Mouse (Mus musculus) liver, embryonic 11.5 days (tissue): Measurements from ENCODE around the gene Poglut1. TPM values are rescaled to one million over a fixed set of nuclear protein-coding genes. Genes with fewer than 3 reads are reported as not detected.

Experiments used
- ATAC-seq: fragments of 200-750 bp; cut with Nextera tagmentation; replicated peaks from 2 replicates; pipeline ENCODE4 v1.8.0; 2017; ENCODE audit warnings: moderate number of reproducible peaks, mild to moderate bottlenecking, moderate TSS enrichment, moderate library complexity; ENCODE audit not compliant: low FRiP score
- DNase-seq: peaks from one replicate; pipeline ENCODE4 v3.0.0-alpha.2; 2017; ENCODE audit warnings: low spot score
- H3K27ac ChIP-seq: fragments of 300-500 bp; sonication (generic); 2 replicates; pipeline ENCODE4 v1.5.1; 2014; ENCODE audit warnings: mild to moderate bottlenecking, low read depth, low read length, control low read depth
- H3K27me3 ChIP-seq: fragments of 300-500 bp; sonication (generic); replicated peaks from 2 replicates; pipeline ENCODE4 v1.6.1; 2014; ENCODE audit warnings: low read length, mixed read lengths; ENCODE audit not compliant: control insufficient read depth, insufficient read depth
- H3K36me3 ChIP-seq: fragments of 300-500 bp; sonication (generic); 2 replicates; pipeline ENCODE4 v1.6.1; 2014; ENCODE audit warnings: mild to moderate bottlenecking, low read length, moderate library complexity, mixed read lengths; ENCODE audit not compliant: control insufficient read depth, insufficient read depth
- H3K4me1 ChIP-seq: fragments of 300-500 bp; sonication (generic); replicated peaks from 2 replicates; pipeline ENCODE4 v1.6.1; 2014; ENCODE audit warnings: low read length, mixed read lengths; ENCODE audit not compliant: control insufficient read depth, insufficient read depth
- H3K4me2 ChIP-seq: fragments of 300-500 bp; sonication (generic); 2 replicates; pipeline ENCODE4 v1.6.1; 2014; ENCODE audit warnings: mild to moderate bottlenecking, control low read depth, moderate library complexity
- H3K4me3 ChIP-seq: fragments of 300-500 bp; sonication (generic); 2 replicates; pipeline ENCODE4 v1.5.1; 2014; ENCODE audit warnings: low read depth, low read length, control low read depth
- H3K9ac ChIP-seq: fragments of 300-500 bp; sonication (generic); 2 replicates; pipeline ENCODE4 v1.6.1; 2014; ENCODE audit warnings: low read depth, low read length, control low read depth
- H3K9me3 ChIP-seq: fragments of 300-500 bp; sonication (generic); 2 replicates; pipeline ENCODE4 v1.6.1; 2016; ENCODE audit warnings: low read length, inconsistent platforms, mixed read lengths; ENCODE audit not compliant: control insufficient read depth
- WGBS: fragments of 180-500 bp; shearing (Covaris S2); extraction: QIAGEN DNeasy Blood & Tissue Kit; methylation state at CpG from one replicate; pipeline ENCODE4 v1.1.7; 2014; 5-methylcytosine and 5-hydroxymethylcytosine counted together
- polyA plus RNA-seq: library from polyadenylated mRNA; unstranded; fragments of >200 nt; fragmentation: Nextera tagmentation; extraction: Ambion mirVana; gene quantifications from 2 replicates; pipeline ENCODE4 v1.2.1, GENCODE M21; 2014

The Poglut1 gene
- polyA plus RNA-seq, 1 experiment from 2014 or later: 34.1 TPM

DNA sequence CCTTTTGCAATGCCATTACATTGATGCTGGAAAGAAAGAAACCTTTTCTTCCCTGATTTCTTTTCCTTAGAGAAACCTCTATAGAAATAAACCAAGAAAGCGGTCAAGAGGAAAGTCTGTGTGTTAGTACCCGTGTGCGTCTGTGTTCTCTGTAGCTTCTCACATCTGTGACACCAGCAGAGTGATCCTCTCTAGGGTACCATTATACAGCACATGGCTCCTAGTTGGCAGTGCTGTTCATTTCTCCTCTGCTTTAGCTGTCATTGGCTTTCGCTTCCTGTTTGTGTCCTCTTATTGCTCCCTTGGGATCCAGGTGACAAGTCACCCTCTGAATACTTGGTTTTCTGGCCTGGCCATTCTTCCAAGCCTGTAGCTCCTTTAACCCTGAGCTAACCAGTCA, 37.5 kb upstream of the Poglut1 start:
- peaks cover 22% of the 10 kb centered on the region for H3K36me3 ChIP-seq
- H3K9me3 ChIP-seq: no peaks in the 10 kb centered on the region
- no peak overlapping the region for H3K27ac ChIP-seq
- DNase-seq (no peak), ATAC-seq (no peak)
- no peak overlapping the region for H3K4me2 ChIP-seq
- no peaks in the 10 kb centered on the region for H3K27me3 ChIP-seq
- WGBS: 91% methylated on average over 4 of the region's 4 CpGs
- H3K4me1 ChIP-seq: peaks cover 5% of the 10 kb centered on the region; the same call in 1 of the 2 replicates
- H3K9ac ChIP-seq: no peak overlapping the region
- H3K4me3 ChIP-seq: no peak overlapping the region

DNA sequence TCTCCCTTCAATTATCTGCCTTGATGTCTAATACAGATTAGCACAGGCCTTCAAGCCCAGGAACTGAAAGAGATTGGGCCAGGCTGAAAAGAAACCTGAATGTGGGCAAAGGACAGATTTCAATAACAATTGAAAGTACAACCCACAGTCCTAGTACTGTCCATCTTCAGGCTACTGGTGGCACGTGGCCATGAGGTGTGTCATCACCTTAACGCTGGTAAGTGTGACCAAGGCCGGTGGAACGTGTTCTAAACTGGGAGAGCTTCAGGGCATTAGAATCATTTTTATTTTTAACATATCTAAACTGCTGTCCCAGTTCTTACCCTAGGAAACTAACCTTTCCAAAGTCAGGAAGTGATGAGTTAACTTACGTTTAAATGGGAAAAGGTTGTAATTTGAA, 37.1 kb upstream of the Poglut1 start:
- Histone ChIP-seq H3K4me2 (no peak overlapping the region), H3K4me1 (peaks cover 5% of the 10 kb centered on the region; the same call in 1 of the 2 replicates), H3K4me3 (no peak overlapping the region), H3K9ac (no peak overlapping the region), H3K27me3 (no peaks in the 10 kb centered on the region), H3K27ac (no peak overlapping the region), H3K36me3 (peaks cover 22% of the 10 kb centered on the region), H3K9me3 (no peaks in the 10 kb centered on the region)
- 92% methylated on average over 5 of the region's 5 CpGs for WGBS
- DNase-seq (no peak), ATAC-seq (no peak)

DNA sequence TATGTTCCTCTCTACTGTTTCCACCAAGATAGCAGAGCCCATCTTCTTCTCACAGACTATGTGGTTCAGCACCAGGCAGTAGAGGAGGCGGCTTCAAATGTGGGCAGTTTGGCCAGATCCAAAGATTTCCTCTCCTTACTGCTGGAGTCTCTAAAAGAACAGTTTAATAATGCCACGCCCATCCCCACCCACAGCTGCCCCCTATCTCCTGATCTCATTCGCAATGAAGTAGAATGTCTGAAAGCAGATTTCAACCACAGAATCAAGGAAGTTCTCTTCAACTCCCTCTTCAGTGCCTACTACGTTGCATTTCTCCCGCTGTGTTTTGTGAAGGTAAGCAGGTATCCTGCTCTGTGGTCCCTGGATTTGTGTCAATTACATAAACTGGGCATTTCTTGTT, 35.1 kb upstream of the Poglut1 start:
- no peak overlapping the region for H3K27ac ChIP-seq
- H3K27me3 ChIP-seq: no peaks in the 10 kb centered on the region
- peaks cover 26% of the 10 kb centered on the region for H3K36me3 ChIP-seq
- no peak for DNase-seq
- H3K9ac ChIP-seq: no peak overlapping the region
- no peaks in the 10 kb centered on the region for H3K9me3 ChIP-seq
- H3K4me3 ChIP-seq: no peak overlapping the region
- H3K4me1 ChIP-seq: peaks cover 5% of the 10 kb centered on the region; the same call in 1 of the 2 replicates
- no peak for ATAC-seq
- H3K4me2 ChIP-seq: no peak overlapping the region
- 67% methylated on average over 5 of the region's 5 CpGs for WGBS

- peaks cover 26% of the 10 kb centered on the region for H3K36me3 ChIP-seq
- no peak for DNase-seq
These were observed 34.7 kb upstream of the Poglut1 start for GRCm38 (mm10) chr16:38584761-38585160.

GRCm38 (mm10) chr16:38571481-38571880, 21.4 kb upstream of the Poglut1 start:
- ATAC-seq: no peak
- Histone ChIP-seq H3K27me3 (no peaks in the 10 kb centered on the region), H3K4me2 (no peak overlapping the region), H3K4me1 (no peaks in the 10 kb centered on the region), H3K9me3 (no peaks in the 10 kb centered on the region), H3K36me3 (peaks cover 15% of the 10 kb centered on the region; the same call in 1 of the 2 replicates), H3K27ac (no peak overlapping the region), H3K4me3 (no peak overlapping the region), H3K9ac (no peak overlapping the region)
- no peak for DNase-seq
- WGBS: 97% methylated on average over 3 of the region's 3 CpGs

More at GRCm38 (mm10) chr16:38584761-38585160, 34.7 kb upstream of the Poglut1 start:
- H3K4me2 ChIP-seq: no peak overlapping the region
- H3K4me3 ChIP-seq: no peak overlapping the region
- ATAC-seq: no peak
- 87% methylated on average over 7 of the region's 7 CpGs for WGBS
- H3K4me1 ChIP-seq: peaks cover 5% of the 10 kb centered on the region; the same call in 1 of the 2 replicates
- H3K27ac ChIP-seq: no peak overlapping the region
- no peaks in the 10 kb centered on the region for H3K27me3 ChIP-seq
- no peaks in the 10 kb centered on the region for H3K9me3 ChIP-seq
- H3K9ac ChIP-seq: no peak overlapping the region

DNA sequence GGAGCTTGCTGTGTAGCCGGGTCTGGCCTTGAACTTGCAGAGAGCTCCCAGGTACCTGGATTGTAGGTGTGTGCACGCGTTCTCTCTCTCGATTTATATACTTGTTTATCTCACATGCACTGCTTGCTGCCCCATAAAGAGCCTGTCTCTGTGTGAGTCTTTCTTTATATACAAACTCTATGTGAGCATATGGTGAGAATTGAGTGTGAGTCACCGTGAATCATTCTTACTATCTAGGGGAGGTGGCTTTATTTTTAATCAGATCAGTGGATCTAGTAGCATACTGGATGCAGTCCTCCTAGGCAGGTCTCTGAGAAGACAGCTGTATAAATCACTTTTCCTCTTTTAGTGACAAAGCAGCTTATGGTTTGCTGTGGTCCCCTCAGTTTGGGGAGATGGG, 18.1 kb upstream of the Poglut1 start:
- Histone ChIP-seq H3K4me2 (no peak overlapping the region), H3K4me3 (no peak overlapping the region), H3K27me3 (no peaks in the 10 kb centered on the region), H3K36me3 (peaks cover 18% of the 10 kb centered on the region; the same call in 1 of the 2 replicates), H3K9ac (no peak overlapping the region), H3K9me3 (no peaks in the 10 kb centered on the region), H3K27ac (no peak overlapping the region), H3K4me1 (no peaks in the 10 kb centered on the region)
- DNase-seq (no peak), ATAC-seq (no peak)
- 90% methylated on average over 5 of the region's 5 CpGs for WGBS

GRCm38 (mm10) chr16:38563516-38563915, 13.5 kb upstream of the Poglut1 start:
- H3K27me3 ChIP-seq: peaks cover 8% of the 10 kb centered on the region; the same call in 1 of the 2 replicates
- no peaks in the 10 kb centered on the region for H3K4me1 ChIP-seq
- H3K4me2 ChIP-seq: peak overlapping the region; percentile 80
- no peaks in the 10 kb centered on the region for H3K9me3 ChIP-seq
- whole genome bisulfite sequencing: 30% methylated on average over 10 of the region's 10 CpGs
- H3K36me3 ChIP-seq: peaks cover 5% of the 10 kb centered on the region; the same call in 1 of the 2 replicates
- H3K27ac ChIP-seq: no peak overlapping the region
- peak overlapping the region; percentile 93 for H3K4me3 ChIP-seq
- H3K9ac ChIP-seq: peak overlapping the region; percentile 92
- DNase-seq (no peak), ATAC-seq (no peak)

- DNase-seq (no peak), ATAC-seq (peak; percentile 69)
- WGBS: under 1% methylated on average over 25 of the region's 25 CpGs
- Histone ChIP-seq H3K9me3 (no peaks in the 10 kb centered on the region), H3K9ac (peak overlapping the region; percentile 92), H3K4me2 (peak overlapping the region; percentile 80), H3K27me3 (peaks cover 12% of the 10 kb centered on the region), H3K27ac (peak overlapping the region; percentile 67), H3K4me1 (no peaks in the 10 kb centered on the region), H3K36me3 (peaks cover 5% of the 10 kb centered on the region; the same call in 1 of the 2 replicates), H3K4me3 (peak overlapping the region; percentile 93)
These were observed 12.9 kb upstream of the Poglut1 start for GRCm38 (mm10) chr16:38562968-38563327.

DNA sequence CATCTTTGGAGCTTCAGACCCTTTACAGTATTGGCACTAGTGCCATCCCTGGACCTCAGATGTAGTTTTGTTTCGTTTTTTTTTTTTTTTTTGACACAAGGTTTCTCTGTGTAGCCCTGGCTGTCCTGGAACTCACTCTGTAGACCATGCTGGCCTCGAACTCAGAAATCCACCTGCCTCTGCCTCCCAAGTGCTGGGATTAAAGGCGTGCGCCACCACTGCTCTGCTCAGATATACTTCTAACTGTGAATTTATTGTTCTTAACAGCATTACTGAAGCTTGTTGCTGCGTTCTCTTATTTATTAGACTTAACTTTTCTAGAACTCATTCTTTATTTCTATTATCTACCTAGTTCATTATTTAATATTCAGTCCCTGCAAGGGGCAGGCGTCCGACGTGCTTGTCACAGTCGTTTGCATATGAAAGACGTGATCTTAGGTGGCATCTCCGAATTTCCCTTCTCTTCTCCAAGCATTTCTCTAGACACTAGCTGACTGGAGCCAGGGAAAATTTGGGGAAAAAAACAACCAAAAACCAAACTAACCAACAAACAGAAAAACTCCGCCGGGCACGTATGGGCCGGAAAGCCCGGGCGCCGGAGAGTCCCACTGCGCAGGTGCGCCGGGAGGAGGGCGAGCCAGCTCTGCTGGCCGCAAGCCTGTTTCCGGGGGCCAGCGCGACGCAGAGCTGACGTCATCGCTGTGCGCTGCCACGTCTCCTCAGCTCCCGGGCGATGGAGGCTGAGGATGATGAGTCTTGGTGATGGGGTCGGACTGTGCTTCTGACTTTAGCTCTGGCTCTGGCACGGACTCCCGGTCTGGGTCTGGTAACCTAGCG, 12.3 kb upstream of the Poglut1 start:
- peak; percentile 92 for DNase-seq
- peak; percentile 94 for ATAC-seq
- H3K4me2 ChIP-seq: peak overlapping the region; percentile 80
- peaks cover 12% of the 10 kb centered on the region for H3K27me3 ChIP-seq
- H3K4me1 ChIP-seq: no peaks in the 10 kb centered on the region
- H3K27ac ChIP-seq: peak overlapping the region; percentile 67
- H3K9ac ChIP-seq: peak overlapping the region; percentile 92
- H3K36me3 ChIP-seq: peaks cover 5% of the 10 kb centered on the region; the same call in 1 of the 2 replicates
- H3K4me3 ChIP-seq: peak overlapping the region; percentile 93
- no peaks in the 10 kb centered on the region for H3K9me3 ChIP-seq
- WGBS: 7% methylated on average over 37 of the region's 37 CpGs
